Mouse (Mus musculus) G1E-ER4 (cell line): ENCODE measurements around the gene Srpx. TPM values are rescaled to one million over a fixed set of nuclear protein-coding genes. Genes with fewer than 3 reads are reported as not detected.

ENCODE experiments used
- GATA1 ChIP-seq: IDR thresholded peaks from one replicate; pipeline ENCODE4 v1.8.0; 2012; ENCODE audit warnings: low read length, inconsistent platforms
- polyA plus RNA-seq: library from polyadenylated mRNA; stranded (reverse); fragments of >175 nt; gene quantifications from 2 replicates; pipeline ENCODE4 v1.2.3, GENCODE M21; 2012

Srpx gene
- polyA plus RNA-seq, 1 experiment: not detected

DNA sequence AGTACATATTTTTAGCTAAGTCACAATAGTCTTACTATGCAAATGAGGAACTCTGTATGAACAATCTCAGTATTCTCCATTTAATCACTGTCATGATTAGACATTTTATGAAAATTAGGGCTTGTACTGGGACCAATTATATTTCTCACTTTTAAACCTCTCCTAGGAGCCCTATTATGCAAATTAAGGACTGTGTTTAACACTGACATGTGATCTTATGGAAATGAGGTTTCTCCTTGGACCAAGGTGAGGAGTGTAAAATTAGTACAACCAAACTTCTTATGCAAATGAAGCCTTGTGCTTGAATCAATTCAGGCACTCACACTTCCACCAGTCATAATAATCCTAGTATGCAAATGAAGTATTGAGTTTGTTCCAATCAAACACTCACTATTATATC lies 107.3 kb downstream of the Srpx start:
- TF ChIP-seq GATA1: no peak

DNA sequence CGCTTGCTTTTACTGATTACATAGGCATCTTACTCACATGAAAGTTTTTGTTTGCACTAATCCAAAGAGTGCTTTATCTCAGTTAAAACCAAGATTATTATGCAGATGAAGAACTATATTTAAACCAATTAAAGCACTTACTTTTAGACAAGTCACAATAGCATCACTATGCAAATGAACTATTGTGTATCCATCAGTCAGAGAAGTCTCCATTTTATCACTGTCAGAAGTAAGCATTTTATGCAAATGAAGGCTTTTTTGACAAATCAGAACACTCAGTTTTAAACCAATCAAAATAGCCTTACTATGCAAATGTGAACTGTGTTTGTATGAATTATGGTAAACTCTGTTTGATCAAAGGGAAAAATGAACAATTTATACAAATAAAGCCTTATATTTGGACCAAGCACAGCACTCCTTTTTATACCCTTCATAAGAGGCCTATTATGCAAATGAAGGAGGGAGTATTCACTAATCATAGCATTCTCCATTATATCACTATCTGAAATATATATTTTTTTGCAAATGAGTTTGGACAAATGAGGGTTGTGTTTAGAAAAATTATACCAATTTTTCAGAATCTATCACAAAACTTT lies 109.7 kb downstream of the Srpx start:
- TF ChIP-seq GATA1: no peak

DNA sequence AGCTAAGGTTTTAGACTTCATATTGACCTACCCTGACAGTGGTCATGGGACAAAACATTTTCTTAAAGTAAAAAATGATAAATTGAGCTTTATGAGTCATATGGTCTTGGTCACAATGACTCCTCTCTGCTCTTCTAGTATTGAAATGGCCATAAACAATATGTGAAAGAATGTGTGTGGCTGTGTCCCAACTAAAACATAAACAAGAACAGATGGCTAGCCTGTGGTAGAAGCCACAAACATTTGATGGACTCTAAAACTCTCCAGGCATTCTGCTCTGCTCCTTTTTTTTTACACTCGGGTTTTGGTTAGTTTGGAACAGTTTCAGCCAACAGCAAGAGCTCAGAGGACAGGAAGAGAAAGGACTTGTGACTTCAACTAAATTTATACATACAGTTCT lies 111.6 kb downstream of the Srpx start:
- no peak for TF ChIP-seq GATA1

DNA sequence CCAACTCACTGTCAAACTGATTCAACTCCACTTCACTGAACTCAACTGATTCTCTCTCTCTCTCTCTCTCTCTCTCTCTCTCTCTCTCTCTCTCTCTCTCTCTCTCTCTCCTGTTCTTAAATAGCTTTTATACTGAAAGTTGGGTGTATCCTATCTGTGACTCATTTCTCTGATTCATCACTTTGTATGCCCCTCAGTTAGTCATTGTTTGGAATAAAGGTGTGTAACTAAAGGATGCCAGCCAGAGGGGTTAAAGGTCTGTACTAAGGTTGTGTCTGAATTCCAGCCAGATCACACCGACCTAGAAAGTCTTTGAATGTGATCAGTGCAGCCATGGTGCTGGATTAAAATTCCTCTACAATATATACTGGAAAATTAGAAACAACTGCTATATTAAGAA lies 116.8 kb downstream of the Srpx start:
- no peak for TF ChIP-seq GATA1

Other genes starting within 250 kb of the Srpx start
- 0.06 and 0.09 TPM in 2 replicates for gene Sytl5, start 232.1 kb downstream of the Srpx start, polyA plus RNA-seq
- gene Rpgr, start 99.2 kb upstream of the Srpx start, polyA plus RNA-seq: 0.50 and 0.67 TPM in 2 replicates
- not detected in 2 replicates for gene Otc, start 134.6 kb upstream of the Srpx start, polyA plus RNA-seq